Mouse (Mus musculus): ENCODE measurements around the gene Ankfn1. TPM values are rescaled to one million over a fixed set of nuclear protein-coding genes. Genes with fewer than 3 reads are reported as not detected.

Gene Ankfn1
- polyA plus RNA-seq, 3 experiments from 2014 or later: not detected

- no peak for ATAC-seq
Observed at GRCm38 (mm10) chr11:89574269-89574838, 203.1 kb downstream of the Ankfn1 start.

GRCm38 (mm10) chr11:89569391-89570145 lies 207.9 kb downstream of the Ankfn1 start:
- ATAC-seq: no peak

GRCm38 (mm10) chr11:89568246-89568645 lies 209.2 kb downstream of the Ankfn1 start:
- no peak for ATAC-seq

- no peak for ATAC-seq
Observed at GRCm38 (mm10) chr11:89551441-89551840, 226.0 kb downstream of the Ankfn1 start.

- ATAC-seq: no peak
Observed at GRCm38 (mm10) chr11:89550921-89551320, 226.5 kb downstream of the Ankfn1 start.

GRCm38 (mm10) chr11:89548786-89549185 lies 228.7 kb downstream of the Ankfn1 start:
- ATAC-seq: no peak

GRCm38 (mm10) chr11:89546164-89546563 lies 231.3 kb downstream of the Ankfn1 start:
- no peak for ATAC-seq

- ATAC-seq: no peak
Observed at GRCm38 (mm10) chr11:89544856-89545817, 232.3 kb downstream of the Ankfn1 start.

- no peak for ATAC-seq
Observed at GRCm38 (mm10) chr11:89538376-89538775, 239.1 kb downstream of the Ankfn1 start.

GRCm38 (mm10) chr11:89527800-89528430 lies 249.5 kb downstream of the Ankfn1 start:
- ATAC-seq: no peak

GRCm38 (mm10) chr11:89515501-89515901 lies 262.0 kb downstream of the Ankfn1 start:
- no peak for ATAC-seq

- ATAC-seq: no peak
Observed at GRCm38 (mm10) chr11:89508675-89509324, 268.7 kb downstream of the Ankfn1 start.

GRCm38 (mm10) chr11:89506595-89507245 lies 270.7 kb downstream of the Ankfn1 start:
- no peak for ATAC-seq

GRCm38 (mm10) chr11:89505046-89505445 lies 272.4 kb downstream of the Ankfn1 start:
- no peak for ATAC-seq

GRCm38 (mm10) chr11:89501796-89502195 lies 275.7 kb downstream of the Ankfn1 start:
- no peak for ATAC-seq

GRCm38 (mm10) chr11:89500961-89501360 lies 276.5 kb downstream of the Ankfn1 start:
- ATAC-seq: no peak

GRCm38 (mm10) chr11:89481084-89481483 lies 296.4 kb downstream of the Ankfn1 start:
- ATAC-seq: no peak

GRCm38 (mm10) chr11:89476927-89477326 lies 300.5 kb downstream of the Ankfn1 start:
- no peak for ATAC-seq

GRCm38 (mm10) chr11:89476047-89476446 lies 301.4 kb downstream of the Ankfn1 start:
- ATAC-seq: no peak

GRCm38 (mm10) chr11:89472871-89473270 lies 304.6 kb downstream of the Ankfn1 start:
- ATAC-seq: no peak

GRCm38 (mm10) chr11:89465381-89465780 lies 312.1 kb downstream of the Ankfn1 start:
- ATAC-seq: no peak

- no peak for ATAC-seq
Observed at GRCm38 (mm10) chr11:89462216-89462615, 315.2 kb downstream of the Ankfn1 start.

Measured in inflammation-experienced regulatory T-cells, adult 6 months (primary cell).